Mouse (Mus musculus) T-helper 17 cell (primary cell): ENCODE measurements at regions not wholly inside any gene's neighbourhood (a gene's known extent, or its start where the extent isn't known, plus 50 kb on each side); places are given as distances from the start of the nearest gene placed in this dataset.
"Not testable (repeated sequence)": the region's sequence is repeated elsewhere in the genome, so short reads cannot be mapped to it uniquely, and the experiment has no call there.

Source experiments
- in situ Hi-C, 2 experiments: fragments of 300-600 bp; cut with MboI, MseI; formaldehyde crosslinking; loops; 1 replicate in 1 of 2; 2 replicates in 1 of 2; pipeline ENCODE4 v1.15.1; 2025; ENCODE audit warnings: high pct_unique_total_duplicates in 2 of 2

DNA sequence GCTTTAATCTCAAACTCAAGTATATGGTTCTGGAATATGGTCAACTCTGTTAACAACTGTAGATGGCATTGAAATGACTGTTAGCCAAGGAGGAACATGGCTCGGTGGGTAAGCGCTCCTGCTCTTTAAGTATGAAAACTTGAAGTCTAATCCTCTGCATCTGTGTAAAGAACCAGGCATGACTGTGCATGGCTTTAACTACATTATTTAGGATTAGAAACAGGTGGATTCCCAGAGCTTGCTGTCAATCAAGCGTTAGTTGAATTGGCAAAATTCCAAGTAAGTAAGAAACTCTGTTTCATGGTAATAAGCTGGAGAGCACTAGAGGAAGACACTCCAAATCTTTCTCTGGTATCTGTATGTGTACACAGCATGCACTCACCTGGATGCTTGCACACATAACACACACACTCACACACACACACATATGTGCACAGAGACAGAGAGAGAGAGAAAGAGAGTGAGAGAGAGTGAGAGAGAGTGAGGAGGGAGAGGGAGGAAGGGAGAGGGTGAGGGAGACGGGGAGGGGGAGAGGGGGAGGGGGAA, 993.9 kb upstream of the Pom121l12 start:
- in situ Hi-C loops, result no loop called here

GRCm38 (mm10) chr11:13584726-13585125, 1014.4 kb upstream of the Pom121l12 start:
- in situ Hi-C loops, result loop anchor here in 1 of 2 experiments (10.0 kb wide), 1 partner anchor 540 kb away; no protein-coding TSS in a partner anchor

DNA sequence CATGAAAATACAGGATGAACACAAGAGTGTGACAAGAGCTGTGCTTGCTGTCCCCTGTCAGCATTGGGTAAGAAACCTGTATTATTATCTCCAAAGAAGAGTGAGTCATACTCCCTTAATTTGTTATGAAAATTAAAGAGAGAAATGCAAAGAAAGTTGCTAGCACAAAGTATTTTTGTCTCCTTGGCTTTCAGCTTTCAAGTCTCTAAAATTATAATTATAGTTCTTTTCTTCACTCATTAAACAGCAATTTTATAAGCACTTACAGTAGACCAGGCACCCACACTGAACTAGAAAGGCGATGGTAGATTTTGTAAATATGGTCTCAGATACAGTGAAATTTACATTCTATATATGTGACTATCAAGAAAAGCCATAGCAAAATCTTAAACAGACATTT, 1043.8 kb upstream of the Pom121l12 start:
- in situ Hi-C loops, result no loop called here

DNA sequence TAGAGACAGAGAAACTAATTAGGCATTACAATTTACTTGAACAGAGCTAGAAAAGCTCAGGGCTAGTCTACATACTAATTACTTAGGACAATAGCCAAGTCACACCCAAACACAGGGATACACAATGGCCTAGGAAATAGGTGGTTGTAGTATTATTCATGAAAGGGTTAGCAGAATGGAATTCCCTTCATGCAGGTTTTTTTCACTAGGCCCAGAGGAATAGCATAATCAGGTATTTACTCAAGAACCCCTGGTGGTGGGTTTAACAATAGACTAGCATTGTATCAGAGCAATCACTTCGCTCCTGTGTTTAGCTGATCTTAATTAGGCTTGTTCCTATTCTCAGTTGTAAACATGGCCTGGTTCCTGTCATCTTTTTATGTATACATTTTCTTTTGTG, 1054.9 kb upstream of the Cobl start:
- in situ Hi-C loops, result not testable (repeated sequence)

- in situ Hi-C loops, result not testable (repeated sequence)
Observed at GRCm38 (mm10) chr11:13510914-13511313, 1046.2 kb upstream of the Cobl start.

DNA sequence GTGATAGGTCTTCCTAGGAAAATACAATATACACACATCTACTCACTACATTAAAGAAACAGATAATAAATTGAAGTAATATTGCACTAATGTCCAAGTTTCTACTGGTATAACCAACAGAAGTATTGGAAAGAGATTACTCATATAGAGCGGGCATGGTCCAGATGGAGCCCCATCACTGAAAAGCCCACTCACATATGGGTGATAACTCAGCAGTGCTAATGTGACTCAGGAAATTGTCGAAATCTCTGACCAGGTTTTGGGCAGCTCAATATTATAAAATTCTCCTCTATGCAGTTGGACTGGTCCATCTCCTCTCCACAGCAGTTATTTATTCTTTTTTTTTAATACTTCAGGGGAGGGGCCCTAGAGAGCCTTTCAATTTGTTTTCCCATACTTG, 1021.2 kb upstream of the Cobl start:
- in situ Hi-C loops, result no loop called here

DNA sequence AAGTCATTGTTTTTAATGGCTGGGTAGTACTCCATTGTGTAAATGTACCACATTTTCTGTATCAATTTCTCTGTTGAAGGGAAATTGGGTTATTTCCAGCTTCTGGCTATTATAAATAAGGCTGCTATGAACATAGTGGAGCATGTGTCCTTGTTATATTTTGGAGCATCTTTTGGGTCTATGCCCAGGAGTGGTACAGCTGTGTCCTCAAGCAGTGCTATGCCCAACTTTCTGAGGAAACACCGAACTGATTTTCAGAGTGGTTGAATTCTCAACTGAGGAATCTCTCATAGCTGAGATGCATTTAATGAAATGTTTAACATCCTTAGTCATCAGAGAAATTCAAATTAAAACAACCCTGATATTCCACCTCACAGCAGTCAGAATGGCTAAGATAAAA, 986.8 kb upstream of the Cobl start:
- in situ Hi-C loops, result not testable (repeated sequence)

GRCm38 (mm10) chr11:13436433-13436832, 971.7 kb upstream of the Cobl start:
- in situ Hi-C loops, result no loop called here

- in situ Hi-C loops, result not testable (repeated sequence)
Observed at GRCm38 (mm10) chr11:13417881-13418280, 953.1 kb upstream of the Cobl start.
